Mouse (Mus musculus) testis, adult 2 months (tissue): Measurements from ENCODE around the gene Il13.

Experiments
- CTCF ChIP-seq: fragments of 200-500 bp; IDR thresholded peaks from 2 replicates; pipeline ENCODE4 v1.5.1; 2012; ENCODE audit warnings: low read depth, mild to moderate bottlenecking, inconsistent platforms, low read length, moderate library complexity; ENCODE audit not compliant: control insufficient read depth, insufficient read depth, insufficient replicate concordance
- POLR2A ChIP-seq: fragments of 200-500 bp; IDR thresholded peaks from 2 replicates; pipeline ENCODE4 v1.6.1; 2012; ENCODE audit warnings: low read depth, mild to moderate bottlenecking, inconsistent platforms, low read length, moderate library complexity; ENCODE audit not compliant: control insufficient read depth

DNA sequence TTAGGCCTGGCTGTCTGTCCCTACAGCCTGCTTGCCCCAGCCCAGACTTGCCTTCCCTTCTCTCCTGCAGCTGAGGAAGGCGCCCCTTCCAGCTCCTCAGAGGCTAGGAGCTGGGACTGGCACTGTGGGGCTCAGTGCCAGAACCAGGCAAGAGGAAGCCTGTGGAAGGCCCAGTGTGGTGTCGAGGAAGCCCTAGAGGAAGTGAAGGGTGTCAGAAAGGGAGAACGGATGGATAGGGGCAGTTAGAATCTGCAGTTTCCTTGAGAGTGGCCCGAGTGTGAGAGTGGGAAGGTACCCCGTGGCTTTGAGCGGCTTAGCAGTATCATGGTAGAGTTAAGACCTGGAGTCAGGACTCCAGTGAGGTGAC is 12.1 kb downstream of the Il13 start:
- TF ChIP-seq POLR2A = no peak
- no peak for TF ChIP-seq CTCF
